Mouse (Mus musculus): ENCODE data around the gene Epha8. TPM values are rescaled to one million over a fixed set of nuclear protein-coding genes. Genes with fewer than 3 reads are reported as not detected.

The Epha8 gene
- polyA plus RNA-seq, 1 experiment from 2014 or later = 16.5 TPM

- no peak overlapping the region for H3K4me3 ChIP-seq
- 0 out of 2 replicates have a peak, but pooled peaks cover 6% of the 10 kb centered on the region for H3K27me3 ChIP-seq
- no peak overlapping the region for H3K9ac ChIP-seq
- H3K9me3 ChIP-seq = no peaks in the 10 kb centered on the region
- no peak overlapping the region for H3K4me2 ChIP-seq
- no peaks in the 10 kb centered on the region for H3K36me3 ChIP-seq
- H3K27ac ChIP-seq (replicated peaks) = no peak overlapping the region
- WGBS = 82% methylated on average over 8 of the region's 8 CpGs
- peaks cover 21% of the 10 kb centered on the region for H3K4me1 ChIP-seq (replicated peaks)
- no peak for ATAC-seq (ENCODE audit: low FRiP score, low read depth)
Observed at GRCm38 (mm10) chr4:136918834-136919233, 37.8 kb downstream of the Epha8 start.

GRCm38 (mm10) chr4:136917165-136917524, 39.5 kb downstream of the Epha8 start:
- Histone ChIP-seq H3K9me3 (no peaks in the 10 kb centered on the region), H3K9ac (no peak overlapping the region), H3K4me2 (no peak overlapping the region), H3K27me3 (no peaks in the 10 kb centered on the region; the same call in 1 of the 2 replicates), H3K36me3 (no peaks in the 10 kb centered on the region), H3K4me3 (no peak overlapping the region), H3K27ac (replicated peaks) (peak overlapping the region; percentile 43; the same call in 1 of the 2 replicates), H3K4me1 (replicated peaks) (peaks cover 28% of the 10 kb centered on the region)
- peak; percentile 37; the same call in 1 of the 2 replicates for ATAC-seq (ENCODE audit: low FRiP score, low read depth)
- WGBS = 32% methylated on average over 7 of the region's 7 CpGs

DNA sequence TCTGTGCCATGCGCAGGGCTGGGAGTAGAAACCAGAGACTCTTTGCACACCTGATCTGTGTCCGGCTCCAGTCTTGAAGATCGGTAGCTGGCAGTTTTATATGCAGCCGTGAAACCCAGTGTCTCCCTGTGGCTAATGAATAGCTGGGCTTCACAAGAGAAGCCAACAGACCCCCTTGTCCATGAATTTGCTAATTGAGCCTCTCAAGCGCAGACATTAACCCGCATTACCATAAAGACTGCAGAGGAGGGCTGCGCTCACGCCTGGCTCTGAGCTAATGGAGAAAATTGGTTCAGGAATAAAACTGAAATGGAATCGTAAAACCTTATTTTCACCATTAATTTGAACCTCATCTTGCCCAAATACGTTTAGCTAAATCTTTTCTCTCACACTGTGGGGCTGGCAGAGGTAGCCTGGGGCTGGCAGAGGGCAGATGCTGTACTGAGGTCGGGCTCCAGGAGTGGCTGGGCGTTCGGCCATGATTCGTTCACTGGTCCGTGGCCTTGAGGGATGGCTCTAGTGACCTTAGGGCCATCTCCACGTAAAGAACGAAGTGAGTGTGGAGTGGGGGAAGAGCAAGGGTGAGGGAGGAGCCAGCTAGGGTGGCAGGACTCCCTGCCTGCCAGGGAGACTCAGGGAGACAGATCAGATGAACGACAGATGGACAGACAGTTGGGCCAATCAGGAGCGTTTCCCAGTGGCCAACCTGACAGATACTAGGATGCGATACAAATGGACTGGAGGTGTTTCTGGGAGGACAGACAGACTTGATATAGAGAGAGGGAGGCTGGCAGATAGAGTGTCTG, 40.1 kb downstream of the Epha8 start:
- Histone ChIP-seq H3K27ac (replicated peaks) (peak overlapping the region; percentile 43; the same call in 1 of the 2 replicates), H3K4me3 (no peak overlapping the region), H3K36me3 (no peaks in the 10 kb centered on the region), H3K9me3 (no peaks in the 10 kb centered on the region), H3K9ac (no peak overlapping the region), H3K4me1 (replicated peaks) (peaks cover 33% of the 10 kb centered on the region), H3K27me3 (no peaks in the 10 kb centered on the region; the same call in 1 of the 2 replicates), H3K4me2 (no peak overlapping the region)
- 36% methylated on average over 20 of the region's 20 CpGs for WGBS
- ATAC-seq (ENCODE audit: low FRiP score, low read depth) = no peak

GRCm38 (mm10) chr4:136912841-136913240, 43.8 kb downstream of the Epha8 start:
- no peak overlapping the region for H3K4me2 ChIP-seq
- no peak overlapping the region for H3K4me3 ChIP-seq
- no peak overlapping the region for H3K27ac ChIP-seq (replicated peaks)
- no peak for ATAC-seq (ENCODE audit: low FRiP score, low read depth)
- H3K36me3 ChIP-seq = no peaks in the 10 kb centered on the region
- WGBS = 9% methylated on average over 9 of the region's 9 CpGs
- no peak overlapping the region for H3K9ac ChIP-seq
- H3K4me1 ChIP-seq (replicated peaks) = peaks cover 41% of the 10 kb centered on the region
- no peaks in the 10 kb centered on the region for H3K9me3 ChIP-seq
- H3K27me3 ChIP-seq = peaks cover 6% of the 10 kb centered on the region; the same call in 1 of the 2 replicates

DNA sequence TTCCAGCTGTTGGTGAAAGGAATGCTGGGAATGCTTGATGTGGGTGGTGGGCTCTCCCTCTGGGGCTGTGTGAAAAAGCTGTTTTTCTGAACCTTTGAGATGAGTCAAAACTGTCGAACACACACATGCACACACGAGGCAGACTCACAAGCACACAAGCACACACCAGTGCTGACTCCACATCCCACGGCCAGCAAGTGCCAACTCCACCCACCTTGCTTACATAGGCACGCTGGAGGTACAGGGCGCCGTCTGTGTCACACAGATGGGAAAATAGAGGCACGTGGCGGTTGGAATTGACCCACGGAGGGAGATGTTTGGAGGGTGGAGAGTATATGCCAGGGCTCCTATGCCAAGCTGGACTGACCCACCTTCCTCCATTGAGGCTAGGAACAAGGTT, 44.8 kb downstream of the Epha8 start:
- 37% methylated on average over 9 of the region's 9 CpGs for WGBS
- Histone ChIP-seq H3K9me3 (no peaks in the 10 kb centered on the region), H3K4me2 (peak overlapping the region; percentile 34; the same call in 1 of the 2 replicates), H3K27me3 (peaks cover 7% of the 10 kb centered on the region; the same call in 1 of the 2 replicates), H3K4me3 (no peak overlapping the region), H3K36me3 (no peaks in the 10 kb centered on the region), H3K27ac (replicated peaks) (no peak overlapping the region), H3K9ac (no peak overlapping the region), H3K4me1 (replicated peaks) (peaks cover 32% of the 10 kb centered on the region)
- ATAC-seq (ENCODE audit: low FRiP score, low read depth) = no peak

GRCm38 (mm10) chr4:136911211-136911646, 45.4 kb downstream of the Epha8 start:
- WGBS = 1% methylated on average over 17 of the region's 17 CpGs
- no peaks in the 10 kb centered on the region for H3K36me3 ChIP-seq
- H3K4me2 ChIP-seq = peak overlapping the region; percentile 34
- H3K27ac ChIP-seq (replicated peaks) = no peak overlapping the region
- peaks cover 9% of the 10 kb centered on the region; the same call in 1 of the 2 replicates for H3K27me3 ChIP-seq
- no peak overlapping the region for H3K4me3 ChIP-seq
- peaks cover 28% of the 10 kb centered on the region for H3K4me1 ChIP-seq (replicated peaks)
- H3K9me3 ChIP-seq = no peaks in the 10 kb centered on the region
- no peak overlapping the region for H3K9ac ChIP-seq
- ATAC-seq (ENCODE audit: low FRiP score, low read depth) = peak; percentile 19; the same call in 1 of the 2 replicates

DNA sequence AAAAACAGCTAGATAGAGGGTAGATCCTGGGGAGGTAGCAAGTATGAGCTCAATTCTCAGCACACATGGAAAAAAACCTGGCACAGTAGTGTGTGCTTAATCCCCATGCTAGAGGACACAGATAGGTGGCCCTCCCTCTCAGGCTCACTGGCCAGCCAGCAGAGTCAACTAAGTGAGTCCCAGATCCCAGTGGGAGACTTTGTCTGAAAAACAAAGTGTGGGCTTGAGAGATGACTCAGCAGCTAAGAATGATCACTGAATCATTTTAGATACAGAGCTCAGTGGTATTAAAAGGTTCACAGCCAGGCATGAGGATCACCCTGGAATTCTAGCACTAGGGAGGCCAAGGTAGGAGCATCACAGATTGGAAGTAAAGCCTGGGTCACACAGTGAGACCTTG, 48.8 kb downstream of the Epha8 start:
- Histone ChIP-seq H3K9ac (no peak overlapping the region), H3K27me3 (peaks cover 27% of the 10 kb centered on the region), H3K4me1 (replicated peaks) (peaks cover 33% of the 10 kb centered on the region), H3K4me3 (no peak overlapping the region), H3K27ac (replicated peaks) (no peak overlapping the region), H3K4me2 (no peak overlapping the region), H3K9me3 (no peaks in the 10 kb centered on the region), H3K36me3 (no peaks in the 10 kb centered on the region)
- ATAC-seq (ENCODE audit: low FRiP score, low read depth) = no peak

- 10% methylated on average over 7 of the region's 7 CpGs for WGBS
Observed at GRCm38 (mm10) chr4:136907033-136907432, 49.6 kb downstream of the Epha8 start.

DNA sequence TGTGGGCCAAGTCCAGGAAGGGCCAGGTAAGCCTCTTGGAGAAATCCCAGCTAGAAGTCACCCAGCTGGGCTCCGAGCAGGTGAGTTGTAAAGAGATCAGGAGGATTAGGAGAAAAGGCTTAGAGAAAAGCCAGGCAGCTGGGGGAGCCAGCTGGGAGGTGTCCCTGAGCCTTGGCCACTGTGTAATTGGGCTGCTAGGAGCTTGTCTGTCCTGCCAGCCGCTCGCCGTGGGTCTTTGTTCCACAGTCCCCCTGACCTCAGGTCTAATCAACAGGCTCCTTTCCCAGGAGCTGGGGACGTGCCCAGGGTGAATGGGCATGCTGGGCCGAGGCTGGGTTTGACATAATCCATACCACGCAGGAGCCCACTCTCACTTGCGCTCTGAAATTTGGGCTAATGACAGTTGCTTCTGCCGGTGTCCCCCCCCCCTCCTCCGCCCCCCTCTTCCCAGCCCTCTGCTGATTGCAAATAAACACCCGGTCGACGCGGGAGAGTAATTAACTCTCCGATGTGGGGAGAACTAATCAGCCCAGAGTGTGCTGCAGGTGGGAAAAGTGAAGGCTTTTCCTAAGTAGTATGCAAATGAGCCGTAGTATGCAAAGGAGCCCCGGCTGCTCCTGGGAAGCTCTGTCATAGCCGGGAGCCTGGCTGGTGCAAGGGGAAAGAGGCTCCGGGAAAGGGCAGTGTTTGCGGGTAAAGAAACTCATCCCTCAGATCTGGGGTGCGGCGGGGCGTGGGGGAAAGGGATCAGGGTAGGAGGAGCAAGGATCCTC, 51.7 kb downstream of the Epha8 start:
- 0 out of 2 replicates have a peak overlapping the region, but pooled peaks have one; percentile 8 for H3K4me3 ChIP-seq
- ATAC-seq (ENCODE audit: low FRiP score, low read depth) = peak; percentile 24; the same call in 1 of the 2 replicates
- peaks cover 14% of the 10 kb centered on the region for H3K4me1 ChIP-seq (replicated peaks)
- H3K27ac ChIP-seq (replicated peaks) = no peak overlapping the region
- peaks cover 27% of the 10 kb centered on the region for H3K27me3 ChIP-seq
- H3K9me3 ChIP-seq = no peaks in the 10 kb centered on the region
- 2% methylated on average over 23 of the region's 23 CpGs for WGBS
- H3K9ac ChIP-seq = no peak overlapping the region
- peak overlapping the region; percentile 48 for H3K4me2 ChIP-seq
- no peaks in the 10 kb centered on the region for H3K36me3 ChIP-seq

More at GRCm38 (mm10) chr4:136907033-136907432, 49.6 kb downstream of the Epha8 start:
- H3K9me3 ChIP-seq = no peaks in the 10 kb centered on the region
- 0 out of 2 replicates have a peak, but pooled peaks have one; percentile 19 for ATAC-seq (ENCODE audit: low FRiP score, low read depth)
- H3K4me1 ChIP-seq (replicated peaks) = peaks cover 27% of the 10 kb centered on the region
- H3K4me2 ChIP-seq = no peak overlapping the region
- peaks cover 27% of the 10 kb centered on the region for H3K27me3 ChIP-seq
- H3K9ac ChIP-seq = no peak overlapping the region
- H3K36me3 ChIP-seq = no peaks in the 10 kb centered on the region
- no peak overlapping the region for H3K27ac ChIP-seq (replicated peaks)
- no peak overlapping the region for H3K4me3 ChIP-seq

GRCm38 (mm10) chr4:136899154-136899553, 57.5 kb downstream of the Epha8 start:
- no peak for ATAC-seq (ENCODE audit: low FRiP score, low read depth)
- Histone ChIP-seq H3K9me3 (no peaks in the 10 kb centered on the region), H3K9ac (no peak overlapping the region), H3K4me3 (no peak overlapping the region), H3K4me2 (no peak overlapping the region), H3K27me3 (peaks cover 31% of the 10 kb centered on the region), H3K4me1 (replicated peaks) (peaks cover 11% of the 10 kb centered on the region), H3K36me3 (no peaks in the 10 kb centered on the region), H3K27ac (replicated peaks) (no peak overlapping the region)
- 67% methylated on average over 7 of the region's 7 CpGs for WGBS

DNA sequence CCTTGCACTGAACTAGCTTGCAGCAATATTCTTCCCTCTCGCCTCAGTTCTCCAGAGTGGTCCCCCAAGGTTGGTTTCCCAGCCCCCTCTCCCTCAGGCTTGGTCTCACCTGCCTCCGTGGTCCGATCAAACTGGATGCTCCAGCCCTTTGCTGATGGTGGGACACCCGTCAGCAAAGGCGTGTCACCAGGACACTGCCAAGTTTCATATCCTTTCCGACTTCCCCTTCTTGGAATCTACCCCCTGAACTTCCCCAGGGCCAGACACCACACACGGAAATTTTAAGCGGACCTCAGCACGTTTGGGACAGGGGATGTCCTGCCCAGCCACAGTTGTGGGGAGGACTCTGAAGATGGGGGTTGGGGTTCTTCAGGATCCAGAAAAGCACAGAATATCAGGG, 58.0 kb downstream of the Epha8 start, which contains the start of gene C1qa:
Gene C1qa, minus strand, starts transcription at position 167 of the 400 bp plus-strand sequence.
- Histone ChIP-seq H3K9me3 (no peaks in the 10 kb centered on the region), H3K4me2 (no peak within 1 kb of the TSS), H3K27ac (replicated peaks) (no peak within 1 kb of the TSS), H3K4me1 (replicated peaks) (peaks cover 13% of the 10 kb centered on the region), H3K36me3 (no peaks in the 10 kb centered on the region), H3K9ac (no peak within 1 kb of the TSS), H3K4me3 (no peak within 1 kb of the TSS), H3K27me3 (peaks cover 27% of the 10 kb centered on the region)
- no peak for ATAC-seq (ENCODE audit: low FRiP score, low read depth)
- WGBS = 80% methylated on average over 9 of the region's 9 CpGs

All from hindbrain, embryonic 15.5 days (tissue).